Mouse (Mus musculus): ENCODE data around the gene Gm815. TPM values are rescaled to one million over a fixed set of nuclear protein-coding genes. Genes with fewer than 3 reads are reported as not detected.

Gm815 gene
- total and polyA plus RNA-seq, 3 experiments, result not detected

- Histone ChIP-seq H3K4me3 (ENCODE audit: control insufficient read depth in 1 of 2, insufficient read depth in 1 of 2, low read depth in 2 of 2, low read length in 2 of 2) (no peak overlapping the region), H3K9ac (ENCODE audit: control insufficient read depth, low read depth, low read length, poor library complexity, severe bottlenecking) (no peak overlapping the region), H3K79me2 (ENCODE audit: control insufficient read depth, insufficient read depth, low read length, poor library complexity) (no peaks in the 10 kb centered on the region), H3K27me3 (ENCODE audit: control insufficient read depth in 1 of 2, insufficient read depth in 2 of 2, low read length in 2 of 2) (no peaks in the 10 kb centered on the region), H3K27ac (ENCODE audit: control insufficient read depth, low read depth, low read length) (no peak overlapping the region), H3K36me3 (ENCODE audit: control insufficient read depth in 1 of 2, insufficient read depth in 2 of 2, low read length in 2 of 2) (no peaks in the 10 kb centered on the region), H3K4me1 (ENCODE audit: control insufficient read depth in 1 of 2, insufficient read depth in 2 of 2, low read length in 2 of 2) (no peaks in the 10 kb centered on the region), H3K9me3 (replicated peaks; ENCODE audit: insufficient read depth, low read length) (no peaks in the 10 kb centered on the region)
- no peak for DNase-seq (ENCODE audit: low read depth, low spot score)
- TF ChIP-seq POLR2AphosphoS5 (IDR thresholded peaks at IDR 0.05; ENCODE audit: borderline replicate concordance, low read depth, low read length) (no peak), CHD1 (IDR thresholded peaks at IDR 0.05; ENCODE audit: low read depth, low read length) (no peak), MYB (IDR thresholded peaks at IDR 0.05; ENCODE audit: low read depth, low read length) (no peak), MEF2A (IDR thresholded peaks at IDR 0.05; ENCODE audit: extremely low read depth, insufficient replicate concordance, low read depth, low read length, poor library complexity, severe bottlenecking) (no peak), POLR2A (IDR thresholded peaks at IDR 0.05; ENCODE audit: control insufficient read depth in 1 of 2, insufficient read depth in 1 of 2, low read depth in 1 of 2, low read length in 2 of 2, poor library complexity in 1 of 2) (no peak), CTCF (IDR thresholded peaks at IDR 0.05 in 2 of 3, conservative IDR thresholded peaks at IDR 0.05 in 1 of 3; ENCODE audit: control insufficient read depth in 1 of 3, insufficient read depth in 1 of 3, low read depth in 2 of 3, low read length in 3 of 3, poor library complexity in 1 of 3, severe bottlenecking in 1 of 3) (no peak), HCFC1 (IDR thresholded peaks at IDR 0.05; ENCODE audit: low read depth, low read length) (no peak), JUND (IDR thresholded peaks at IDR 0.05; ENCODE audit: low read depth, low read length) (no peak), TCF12 (IDR thresholded peaks at IDR 0.05; ENCODE audit: low read depth, low read length) (no peak), MXI1 (IDR thresholded peaks at IDR 0.05; ENCODE audit: low read depth, low read length) (no peak), KAT2A (conservative IDR thresholded peaks at IDR 0.05; ENCODE audit: low read depth, low read length) (no peak), MAFK (IDR thresholded peaks at IDR 0.05; ENCODE audit: borderline replicate concordance, low read depth, low read length) (no peak), NELFE (IDR thresholded peaks at IDR 0.05; ENCODE audit: low read depth, low read length) (no peak), ZKSCAN1 (IDR thresholded peaks at IDR 0.05; ENCODE audit: low read depth, low read length) (no peak), USF2 (IDR thresholded peaks at IDR 0.05; ENCODE audit: borderline replicate concordance in 1 of 2, insufficient read depth in 1 of 2, low read depth in 1 of 2, low read length in 2 of 2) (no peak)
Observed at GRCm38 (mm10) chr19:26871096-26871495, 14.6 kb upstream of the Gm815 start.

GRCm38 (mm10) chr19:26872886-26873285, 12.8 kb upstream of the Gm815 start:
- no peaks in the 10 kb centered on the region for H3K27me3 ChIP-seq (ENCODE audit: control insufficient read depth in 1 of 2, insufficient read depth in 2 of 2, low read length in 2 of 2)
- TF ChIP-seq CHD2 (IDR thresholded peaks at IDR 0.05; ENCODE audit: low read length) (no peak), RAD21 (IDR thresholded peaks at IDR 0.05; ENCODE audit: low read depth, low read length) (no peak), BHLHE40 (IDR thresholded peaks at IDR 0.05; ENCODE audit: borderline replicate concordance, low read depth, low read length) (no peak), CTCF (IDR thresholded peaks at IDR 0.05 in 2 of 3, conservative IDR thresholded peaks at IDR 0.05 in 1 of 3; ENCODE audit: control insufficient read depth in 1 of 3, insufficient read depth in 1 of 3, low read depth in 2 of 3, low read length in 3 of 3, poor library complexity in 1 of 3, severe bottlenecking in 1 of 3) (no peak), EP300 (IDR thresholded peaks at IDR 0.05; ENCODE audit: low read depth in 1 of 2, low read length in 2 of 2) (no peak), TBP (IDR thresholded peaks at IDR 0.05; ENCODE audit: low read depth, low read length) (no peak), MXI1 (IDR thresholded peaks at IDR 0.05; ENCODE audit: low read depth, low read length) (no peak), POLR2AphosphoS5 (IDR thresholded peaks at IDR 0.05; ENCODE audit: borderline replicate concordance, low read depth, low read length) (no peak), USF2 (IDR thresholded peaks at IDR 0.05; ENCODE audit: borderline replicate concordance in 1 of 2, insufficient read depth in 1 of 2, low read depth in 1 of 2, low read length in 2 of 2) (no peak), POLR2AphosphoS2 (IDR thresholded peaks at IDR 0.05; ENCODE audit: low read length) (no peak), ZKSCAN1 (IDR thresholded peaks at IDR 0.05; ENCODE audit: low read depth, low read length) (no peak)

More at GRCm38 (mm10) chr19:26872886-26873285, 12.8 kb upstream of the Gm815 start:
- H3K36me3 ChIP-seq (ENCODE audit: control insufficient read depth in 1 of 2, insufficient read depth in 2 of 2, low read length in 2 of 2), result no peaks in the 10 kb centered on the region
- no peaks in the 10 kb centered on the region for H3K9me3 ChIP-seq (replicated peaks; ENCODE audit: insufficient read depth, low read length)
- no peaks in the 10 kb centered on the region for H3K79me2 ChIP-seq (ENCODE audit: control insufficient read depth, insufficient read depth, low read length, poor library complexity)
- no peak overlapping the region for H3K9ac ChIP-seq (ENCODE audit: control insufficient read depth, low read depth, low read length, poor library complexity, severe bottlenecking)
- no peak overlapping the region for H3K27ac ChIP-seq (ENCODE audit: control insufficient read depth, low read depth, low read length)
- H3K4me3 ChIP-seq (ENCODE audit: control insufficient read depth in 1 of 2, insufficient read depth in 1 of 2, low read depth in 2 of 2, low read length in 2 of 2), result no peak overlapping the region
- H3K4me1 ChIP-seq (ENCODE audit: control insufficient read depth in 1 of 2, insufficient read depth in 2 of 2, low read length in 2 of 2), result no peaks in the 10 kb centered on the region
- no peak for DNase-seq (ENCODE audit: low read depth, low spot score)
